Mouse (Mus musculus) retina, postnatal 7 days (tissue): Measurements from ENCODE around the gene Tulp1.

ENCODE experiments used
- DNase-seq: peaks from one replicate; pipeline ENCODE4 v3.0.0-alpha.2; 2012; ENCODE audit warnings: low read depth, low spot score

The Tulp1 gene

DNA sequence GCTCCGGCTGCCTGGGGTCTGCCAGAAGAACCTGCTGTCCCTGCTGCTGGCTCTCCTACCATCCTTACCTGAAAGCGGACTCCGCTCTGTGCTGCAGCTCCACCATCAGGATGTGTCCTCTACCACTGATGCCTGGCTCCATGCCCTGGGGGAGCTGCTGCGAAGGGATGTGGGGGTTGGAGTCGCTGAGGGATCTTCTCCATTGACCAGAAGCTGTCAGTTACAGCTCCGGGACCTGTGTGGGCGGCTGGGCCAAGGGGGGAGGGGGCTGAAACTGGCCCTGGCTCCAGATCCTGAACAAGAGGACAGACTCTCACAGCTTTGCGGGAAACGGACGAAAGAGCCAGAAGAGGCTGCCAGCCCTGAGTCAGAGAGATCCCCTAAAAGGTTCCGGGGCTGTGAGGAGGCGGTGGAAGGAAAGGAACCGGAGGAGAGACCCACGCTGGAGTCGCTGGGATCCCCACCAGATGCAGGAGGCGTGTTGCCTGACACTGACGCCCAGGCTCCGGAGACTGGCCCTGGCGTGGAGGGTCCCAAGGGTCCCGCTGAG is 49.3 kb downstream of the Tulp1 start:
- DNase-seq = no peak

DNA sequence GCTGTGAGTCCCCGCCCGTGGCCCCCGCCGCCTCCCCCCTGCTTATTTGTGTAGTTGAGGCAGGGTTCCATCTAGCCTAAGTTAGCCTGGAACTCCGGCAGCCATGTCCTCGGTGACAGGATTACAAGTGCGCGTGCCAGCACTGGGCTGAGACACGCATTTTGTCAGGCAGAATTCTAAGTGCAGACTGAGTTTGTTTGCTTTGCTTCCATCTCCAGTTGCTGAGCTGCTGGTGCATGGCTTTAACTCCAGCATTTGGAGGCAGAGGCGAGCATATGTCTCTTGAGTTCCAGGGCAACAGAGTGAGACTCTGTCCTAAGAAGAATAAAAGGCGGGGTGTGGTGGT is 51.2 kb downstream of the Tulp1 start:
- no peak for DNase-seq

GRCm38 (mm10) chr17:28313212-28313879 is 51.7 kb downstream of the Tulp1 start, which contains the start of gene Fance:
Fance (plus strand) TSS chr17:28313519.
- peak; percentile 99 for DNase-seq

DNA sequence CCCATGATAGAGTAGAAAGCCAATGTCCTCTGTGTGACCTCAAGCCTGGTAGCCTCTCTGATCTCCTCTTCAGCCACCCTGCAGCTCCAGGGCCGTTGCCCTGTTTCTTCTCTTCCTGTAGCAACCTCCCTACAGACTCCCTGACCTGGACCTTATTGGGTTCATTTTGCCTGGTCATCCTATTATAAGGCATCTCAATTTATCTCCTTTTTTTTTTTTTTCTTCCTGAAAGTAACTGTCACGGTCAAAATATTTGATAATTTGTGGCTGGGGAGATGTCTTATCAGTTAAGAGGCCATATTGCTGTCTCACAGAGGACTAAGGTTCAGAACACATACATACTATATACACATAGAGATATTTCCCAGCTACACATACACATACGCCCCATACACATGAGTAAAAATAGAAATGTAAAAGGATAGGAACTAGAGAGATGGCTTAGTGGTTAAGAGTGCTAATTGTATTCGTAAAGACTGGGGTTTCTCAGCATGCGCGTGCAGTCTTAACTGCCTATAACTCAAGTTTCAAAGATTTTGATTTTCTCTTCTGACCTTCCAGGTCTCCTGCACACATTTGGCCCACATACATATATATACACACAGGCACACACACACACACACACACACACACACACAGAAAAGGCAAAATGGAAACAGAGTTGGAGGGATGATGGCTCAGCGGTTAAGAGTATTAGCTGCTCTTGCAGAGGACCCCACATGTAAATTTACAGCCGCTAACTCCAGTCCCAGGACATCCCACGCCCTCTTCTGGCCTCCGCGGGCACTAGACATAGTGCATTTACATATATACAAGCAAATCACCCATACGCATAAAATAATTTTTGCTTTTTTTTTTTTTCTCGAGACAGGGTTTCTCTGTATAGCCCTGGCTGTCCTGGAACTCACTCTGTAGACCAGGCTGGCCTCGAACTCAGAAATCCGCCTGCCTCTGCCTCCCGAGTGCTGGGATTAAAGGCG is 52.5 kb downstream of the Tulp1 start:
- DNase-seq = no peak

GRCm38 (mm10) chr17:28311366-28312132 is 53.5 kb downstream of the Tulp1 start:
- no peak for DNase-seq

DNA sequence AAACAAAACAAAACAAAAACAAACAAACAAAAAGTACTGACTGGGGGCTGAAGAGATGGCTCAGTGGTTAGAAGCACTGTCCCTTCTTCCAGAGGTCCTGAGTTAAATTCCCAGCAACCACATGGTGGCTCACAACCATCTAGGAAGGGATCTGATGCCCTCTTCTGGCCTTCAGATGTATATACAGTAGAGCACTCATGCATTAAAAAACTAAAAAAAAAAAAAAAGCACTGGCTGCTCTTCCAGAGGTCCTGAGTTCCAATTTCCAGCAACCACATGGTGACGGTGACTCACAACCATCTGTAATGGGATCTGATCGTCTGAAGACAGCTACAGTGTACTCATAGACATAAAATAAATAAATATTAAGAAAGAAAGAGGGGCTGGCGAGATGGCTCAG is 54.2 kb downstream of the Tulp1 start:
- no peak for DNase-seq

GRCm38 (mm10) chr17:28308297-28309195 is 56.5 kb downstream of the Tulp1 start:
- DNase-seq = peak; percentile 83

DNA sequence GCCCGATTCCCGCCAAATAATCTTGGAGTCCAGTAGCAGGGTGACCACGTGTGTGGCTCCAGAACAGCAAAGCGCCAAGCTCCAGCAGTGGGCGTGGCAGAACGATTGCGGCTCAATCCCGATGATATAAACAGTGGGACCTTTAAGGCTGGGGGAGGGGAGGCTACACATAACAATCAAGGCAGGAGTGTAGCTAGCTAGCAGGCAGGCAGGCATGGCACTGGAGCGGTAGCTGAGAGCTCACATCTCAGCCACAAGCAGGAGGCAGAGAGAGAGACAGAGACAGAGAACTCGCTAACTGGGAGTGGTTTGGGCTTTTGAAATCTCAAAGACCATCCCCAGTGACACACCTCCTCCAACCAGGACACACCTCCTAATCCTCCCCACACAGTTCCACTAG is 59.9 kb downstream of the Tulp1 start:
- DNase-seq = no peak
